Mouse (Mus musculus) midbrain, embryonic 15.5 days (tissue): ENCODE data around the gene Dhrs13. TPM values are rescaled to one million over a fixed set of nuclear protein-coding genes. Genes with fewer than 3 reads are reported as not detected.

Experiments used
- ATAC-seq: fragments of 200-750 bp; cut with Nextera tagmentation; replicated peaks from 2 replicates; pipeline ENCODE4 v1.8.0; 2017; ENCODE audit warnings: moderate TSS enrichment
- H3K27ac ChIP-seq: fragments of 300-500 bp; sonication (generic); 2 replicates; pipeline ENCODE4 v1.5.1; 2015; ENCODE audit warnings: mild to moderate bottlenecking, inconsistent platforms
- H3K27me3 ChIP-seq: fragments of 300-500 bp; sonication (generic); replicated peaks from 2 replicates; pipeline ENCODE4 v1.6.1; 2015; ENCODE audit warnings: inconsistent platforms
- H3K36me3 ChIP-seq: fragments of 300-500 bp; sonication (generic); replicated peaks from 2 replicates; pipeline ENCODE4 v1.6.1; 2015; ENCODE audit warnings: inconsistent platforms
- H3K4me1 ChIP-seq: fragments of 300-500 bp; sonication (generic); 2 replicates; pipeline ENCODE4 v1.6.1; 2015; ENCODE audit warnings: inconsistent platforms
- H3K4me2 ChIP-seq: fragments of 300-500 bp; sonication (generic); 2 replicates; pipeline ENCODE4 v1.6.1; 2015; ENCODE audit warnings: inconsistent platforms, mild to moderate bottlenecking, moderate library complexity
- H3K4me3 ChIP-seq: fragments of 300-500 bp; sonication (generic); 2 replicates; pipeline ENCODE4 v1.5.1; 2015; ENCODE audit warnings: mild to moderate bottlenecking, inconsistent platforms
- H3K9ac ChIP-seq: fragments of 300-500 bp; sonication (generic); 2 replicates; pipeline ENCODE4 v1.6.1; 2015; ENCODE audit warnings: mild to moderate bottlenecking, inconsistent platforms
- H3K9me3 ChIP-seq: fragments of 300-500 bp; sonication (generic); 2 replicates; pipeline ENCODE4 v1.6.1; 2016; ENCODE audit warnings: inconsistent platforms
- WGBS: fragments of 180-500 bp; shearing (Covaris S2); methylation state at CpG from one replicate; pipeline ENCODE4 v1.1.7; 2015; ENCODE audit warnings: mixed read lengths; 5-methylcytosine and 5-hydroxymethylcytosine counted together
- microRNA counts: library from miRNA; unstranded; fragments of <30 nt; microRNA quantifications from one replicate; lab custom pipeline; 2016
- microRNA-seq: library from miRNA; unstranded; fragments of <30 nt; microRNA quantifications from one replicate; pipeline ENCODE4, GENCODE M21; 2016
- polyA plus RNA-seq: library from polyadenylated mRNA; unstranded; fragments of >200 nt; fragmentation: Nextera tagmentation; extraction: Ambion mirVana; gene quantifications from 2 replicates; pipeline ENCODE4 v1.2.1, GENCODE M21; 2015

The Dhrs13 gene
- polyA plus RNA-seq, 1 experiment from 2014 or later, result 52.7 TPM

GRCm38 (mm10) chr11:78074277-78074652 is 42.2 kb downstream of the Dhrs13 start:
- H3K4me1 ChIP-seq, result peaks cover 5% of the 10 kb centered on the region
- no peak overlapping the region for H3K4me2 ChIP-seq
- 95% methylated on average over 2 of the region's 2 CpGs for WGBS
- peaks cover 31% of the 10 kb centered on the region for H3K36me3 ChIP-seq
- ATAC-seq, result no peak
- H3K27me3 ChIP-seq, result no peaks in the 10 kb centered on the region
- H3K27ac ChIP-seq, result no peak overlapping the region
- H3K4me3 ChIP-seq, result no peak overlapping the region
- H3K9ac ChIP-seq, result no peak overlapping the region
- H3K9me3 ChIP-seq, result no peaks in the 10 kb centered on the region

DNA sequence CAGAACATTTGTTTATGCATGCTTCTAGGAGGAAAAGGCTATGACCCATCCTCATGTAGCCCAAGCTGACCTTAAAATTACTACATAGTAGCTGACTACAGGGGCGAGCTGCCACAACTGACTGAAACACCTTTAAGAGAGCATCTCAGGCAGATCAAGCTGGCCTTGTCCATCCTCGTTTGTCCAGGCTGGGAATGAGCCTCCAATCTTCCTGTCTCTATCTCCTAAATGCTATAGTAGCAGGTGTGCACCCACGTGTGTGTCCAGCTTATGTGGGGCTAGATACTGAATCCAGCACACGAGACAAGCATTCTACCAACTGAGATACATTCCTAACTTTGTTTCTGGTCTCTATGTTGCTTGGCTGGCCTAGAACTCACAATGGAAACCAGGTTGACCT is 42.6 kb downstream of the Dhrs13 start:
- H3K27me3 ChIP-seq, result no peaks in the 10 kb centered on the region
- no peak overlapping the region for H3K27ac ChIP-seq
- ATAC-seq, result no peak
- WGBS, result 90% methylated on average over 4 of the region's 4 CpGs
- H3K36me3 ChIP-seq, result peaks cover 31% of the 10 kb centered on the region
- H3K4me2 ChIP-seq, result no peak overlapping the region
- no peaks in the 10 kb centered on the region for H3K9me3 ChIP-seq
- no peak overlapping the region for H3K4me3 ChIP-seq
- H3K4me1 ChIP-seq, result peaks cover 9% of the 10 kb centered on the region
- H3K9ac ChIP-seq, result no peak overlapping the region

DNA sequence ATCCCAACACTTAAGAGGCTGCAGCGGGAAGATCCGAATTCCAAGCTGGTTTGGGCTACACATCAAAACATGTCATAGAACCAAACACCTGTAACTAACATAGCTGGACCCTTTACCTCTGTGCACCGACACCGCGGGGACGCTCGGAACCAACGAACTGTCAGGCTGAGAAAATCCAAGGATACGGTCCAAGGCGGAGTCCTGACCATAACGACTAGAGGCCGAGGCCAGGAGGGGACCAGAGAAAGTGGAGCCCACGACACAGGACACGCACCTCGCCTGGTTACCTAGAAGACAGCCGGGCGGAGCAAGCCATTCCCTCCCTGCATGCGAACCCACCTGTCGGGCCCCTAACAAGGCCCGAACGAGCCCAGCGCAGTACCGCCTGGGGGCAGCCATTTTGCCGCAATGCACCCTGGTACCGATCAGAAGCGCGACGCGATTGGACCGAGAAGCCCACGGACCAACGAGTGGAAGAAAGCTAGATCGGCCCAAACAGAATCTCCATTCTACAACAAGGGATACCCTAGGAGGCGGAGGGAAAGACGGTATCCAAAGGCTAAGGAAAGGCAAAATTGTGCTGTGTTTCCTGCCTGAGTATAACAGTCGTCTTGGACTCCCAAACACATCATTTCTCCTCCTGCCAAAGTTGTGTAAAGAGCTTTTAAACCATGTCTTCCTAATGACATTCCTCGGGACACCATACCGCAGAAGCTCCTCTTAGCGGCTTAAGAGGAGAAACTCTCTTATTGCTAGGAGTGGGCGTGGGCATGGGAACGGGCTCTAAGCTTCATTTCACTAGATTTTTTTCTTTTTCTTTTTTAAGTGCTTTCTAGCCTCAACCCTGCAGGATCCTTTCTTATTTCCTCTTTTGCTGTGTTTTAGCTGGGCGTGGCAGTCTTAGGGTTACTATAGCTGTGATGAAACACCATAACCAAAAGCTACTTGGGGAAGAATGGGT is 48.2 kb downstream of the Dhrs13 start, which contains the start of gene Eral1:
TSS of gene Eral1 (minus strand) at position 423 of the 961 bp plus-strand sequence.
- no peaks in the 10 kb centered on the region for H3K9me3 ChIP-seq
- peak within 1 kb of the TSS; percentile 78 for H3K27ac ChIP-seq
- H3K4me3 ChIP-seq, result peak within 1 kb of the TSS; percentile 72
- peaks cover 16% of the 10 kb centered on the region for H3K4me1 ChIP-seq
- peaks cover 13% of the 10 kb centered on the region for H3K36me3 ChIP-seq
- 2% methylated on average over 42 of the region's 42 CpGs for WGBS
- peak within 1 kb of the TSS; percentile 61 for H3K4me2 ChIP-seq
- H3K27me3 ChIP-seq, result peaks cover 5% of the 10 kb centered on the region
- H3K9ac ChIP-seq, result peak within 1 kb of the TSS; percentile 80
- ATAC-seq, result peak; percentile 95

- 36% methylated on average over 1 of the region's 1 CpGs for WGBS
- H3K9me3 ChIP-seq, result no peaks in the 10 kb centered on the region
- H3K27me3 ChIP-seq, result peaks cover 5% of the 10 kb centered on the region
- ATAC-seq, result no peak
- no peak overlapping the region for H3K4me2 ChIP-seq
- H3K4me1 ChIP-seq, result peaks cover 16% of the 10 kb centered on the region
- H3K36me3 ChIP-seq, result no peaks in the 10 kb centered on the region
- no peak overlapping the region for H3K27ac ChIP-seq
- H3K9ac ChIP-seq, result no peak overlapping the region
- H3K4me3 ChIP-seq, result no peak overlapping the region
These were observed 51.5 kb downstream of the Dhrs13 start for GRCm38 (mm10) chr11:78083595-78083994.

- Histone ChIP-seq H3K4me3 (no peak overlapping the region), H3K4me1 (no peaks in the 10 kb centered on the region), H3K27me3 (peaks cover 7% of the 10 kb centered on the region), H3K9ac (no peak overlapping the region), H3K4me2 (no peak overlapping the region), H3K27ac (no peak overlapping the region), H3K36me3 (no peaks in the 10 kb centered on the region), H3K9me3 (no peaks in the 10 kb centered on the region)
- ATAC-seq, result no peak
- WGBS, result 77% methylated on average over 4 of the region's 4 CpGs
These were observed 54.9 kb downstream of the Dhrs13 start for GRCm38 (mm10) chr11:78086925-78087479.

MicroRNAs within 50 kb of the gene (microRNA counts, 519-probe panel; counts per million panel counts)
- 3,079 counts per million, percentile 70 among the panel's probes with 10 or more counts for microRNA mmu-miR-144 (lab: Ali Mortazavi, UCI)
- microRNA mmu-miR-451 (lab: Ali Mortazavi, UCI), result 2,875 counts per million, percentile 64 among the panel's probes with 10 or more counts

Small RNA genes within 50 kb of the gene (microRNA-seq; reads per million reads assigned to microRNA genes)
- gene Mir144, result 35.3 reads per million, percentile 41 among the genes with 10 or more reads in this experiment
- gene Mir451a, result not detected
- not detected for gene Mir451b

Other genes with a start within 250 kb of the Dhrs13 start
- gene Gm10277, start 244.5 kb upstream of the Dhrs13 start, polyA plus RNA-seq, result 2.3 and 3.0 TPM in 2 replicates
- gene Pipox, start 138.2 kb upstream of the Dhrs13 start, polyA plus RNA-seq, result 5.7 and 6.7 TPM in 2 replicates
- 159 and 162 TPM in 2 replicates for gene Sez6, start 101.5 kb upstream of the Dhrs13 start, polyA plus RNA-seq
- gene Phf12, start 49.5 kb upstream of the Dhrs13 start, polyA plus RNA-seq, result 19.2 and 20.7 TPM in 2 replicates
- 76.7 and 80.4 TPM in 2 replicates for gene Flot2, start 5.7 kb downstream of the Dhrs13 start, polyA plus RNA-seq
- 31.7 and 33.5 TPM in 2 replicates for gene Eral1, start 48.1 kb downstream of the Dhrs13 start, polyA plus RNA-seq
- 33.0 and 33.4 TPM in 2 replicates for gene Fam222b, start 62.4 kb downstream of the Dhrs13 start, polyA plus RNA-seq
- 101 and 107 TPM in 2 replicates for gene Traf4, start 133.3 kb downstream of the Dhrs13 start, polyA plus RNA-seq
- gene Nek8, start 144.4 kb downstream of the Dhrs13 start, polyA plus RNA-seq, result 6.5 and 7.3 TPM in 2 replicates
- 7.4 and 7.6 TPM in 2 replicates for gene Tlcd1, start 144.4 kb downstream of the Dhrs13 start, polyA plus RNA-seq
- 695 and 703 TPM in 2 replicates for gene Rpl23a, start 151.3 kb downstream of the Dhrs13 start, polyA plus RNA-seq
- gene Rab34, start 156.2 kb downstream of the Dhrs13 start, polyA plus RNA-seq, result 56.3 and 61.5 TPM in 2 replicates
- gene Proca1, start 161.1 kb downstream of the Dhrs13 start, polyA plus RNA-seq, result 1.7 and 2.2 TPM in 2 replicates
- 90.0 and 93.6 TPM in 2 replicates for gene Sdf2, start 213.5 kb downstream of the Dhrs13 start, polyA plus RNA-seq
- gene Supt6, start 213.7 kb downstream of the Dhrs13 start, polyA plus RNA-seq, result 30.0 and 31.7 TPM in 2 replicates
- gene 2610507B11Rik, start 229.5 kb downstream of the Dhrs13 start, polyA plus RNA-seq, result 55.0 and 62.3 TPM in 2 replicates